Mouse (Mus musculus): ENCODE measurements around the gene Desi1. TPM values are rescaled to one million over a fixed set of nuclear protein-coding genes. Genes with fewer than 3 reads are reported as not detected.
"Not testable (repeated sequence)": the region's sequence is repeated elsewhere in the genome, so short reads cannot be mapped to it uniquely, and the experiment has no call there.

Gene Desi1
- total RNA-seq, 2 experiments from 2014 or later, result 54.2 to 105 TPM

GRCm38 (mm10) chr15:82022535-82023088, 11.1 kb downstream of the Desi1 start:
- DNase-seq, result peak; percentile 72 to 79

DNA sequence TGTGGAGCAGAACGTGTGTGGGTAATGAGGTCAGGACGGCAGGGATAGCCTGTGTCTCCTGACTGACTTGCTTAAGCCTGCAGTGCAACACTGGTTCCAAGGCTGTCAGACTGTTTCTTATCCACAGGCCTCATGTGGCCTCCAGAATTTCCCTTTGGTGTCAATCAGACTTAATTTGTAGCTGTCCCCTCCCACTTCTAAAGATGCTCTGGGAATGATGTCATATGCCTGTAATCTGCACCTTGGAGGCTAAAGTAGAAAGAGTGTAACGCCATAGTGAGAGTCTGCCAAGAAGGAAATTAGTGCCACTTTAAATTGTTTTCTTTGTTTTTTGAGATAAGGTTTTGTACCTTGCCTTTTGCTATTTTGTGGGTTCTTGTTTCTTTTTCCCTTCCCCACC, 14.4 kb downstream of the Desi1 start:
- no peak for DNase-seq

- no peak for DNase-seq
These were observed 16.2 kb downstream of the Desi1 start for GRCm38 (mm10) chr15:82017461-82017860.

- no peak for DNase-seq
These were observed 16.8 kb downstream of the Desi1 start for GRCm38 (mm10) chr15:82016830-82017229.

DNA sequence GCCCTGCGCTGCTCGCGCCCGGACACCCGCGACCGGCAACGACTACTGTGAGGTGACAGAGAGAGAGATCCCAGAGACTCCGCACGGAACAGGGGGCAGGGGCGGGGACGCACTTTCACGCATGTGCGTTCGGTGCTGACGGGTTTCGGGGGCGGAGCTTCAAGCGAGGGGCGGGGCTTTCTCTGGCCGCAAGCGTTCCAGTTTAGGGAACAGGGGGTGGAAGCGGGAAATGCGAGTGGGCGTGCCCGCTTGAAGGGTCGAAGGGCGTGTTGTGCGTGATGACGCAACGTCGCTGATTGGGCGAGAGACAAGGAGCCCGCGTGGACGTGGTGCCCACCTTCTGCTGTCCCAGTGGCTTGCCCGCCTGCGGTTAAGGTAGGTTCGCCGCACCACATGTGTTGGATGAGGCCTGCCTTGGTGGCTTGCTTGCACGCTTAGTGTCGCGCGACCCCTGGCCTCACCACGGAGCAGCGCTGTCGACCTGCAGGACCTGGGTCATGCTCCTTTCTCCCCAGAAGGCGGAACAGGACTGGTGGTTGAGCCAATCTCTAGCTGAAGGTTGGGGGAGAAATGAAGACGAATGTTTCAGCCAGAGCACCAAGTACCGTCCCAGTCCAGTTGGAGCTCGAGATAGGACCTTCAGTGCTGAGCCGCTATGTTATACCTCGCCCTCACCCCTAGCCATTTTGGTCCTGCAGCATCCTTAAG, 17.4 kb downstream of the Desi1 start:
- DNase-seq, result peak; percentile 100

DNA sequence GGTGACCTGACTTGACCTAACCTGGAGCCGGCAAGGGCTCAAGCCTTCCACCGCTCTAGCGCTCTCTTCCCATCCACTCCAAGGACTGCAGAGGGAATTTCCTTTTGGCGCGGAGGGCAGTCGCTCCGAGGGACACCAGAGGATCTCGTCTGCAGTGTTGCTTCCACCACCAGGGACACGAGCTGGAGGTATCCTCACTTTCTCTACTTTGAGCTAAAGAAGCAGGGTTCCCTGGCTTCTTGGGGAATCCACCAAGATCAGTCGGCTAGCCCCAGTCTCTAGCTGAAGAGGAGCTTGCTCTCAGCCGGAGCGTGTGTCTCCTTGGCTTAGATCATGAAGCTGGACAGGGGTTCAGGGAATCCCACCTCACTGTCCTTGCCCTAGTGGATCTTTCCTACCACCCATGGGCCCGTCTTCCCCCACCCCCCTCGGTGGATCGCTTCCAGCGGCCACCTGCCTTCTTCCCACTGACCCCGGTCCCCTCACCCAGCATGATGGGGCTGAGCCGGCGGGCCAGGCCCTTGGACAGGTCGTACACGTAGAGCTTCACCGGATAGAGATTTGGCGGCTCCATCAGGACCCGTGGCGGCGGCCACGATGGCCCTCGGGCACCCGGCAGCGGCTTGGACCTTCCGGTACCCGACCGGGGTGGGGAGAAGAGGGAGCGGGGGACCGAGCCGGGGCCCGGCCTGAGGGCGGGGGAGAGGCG, 18.1 kb downstream of the Desi1 start:
- peak; percentile 47 to 60 for DNase-seq

GRCm38 (mm10) chr15:82014745-82015391, 18.8 kb downstream of the Desi1 start:
- no peak for DNase-seq

- DNase-seq, result peak; percentile 42 to 53
These were observed 21.7 kb downstream of the Desi1 start for GRCm38 (mm10) chr15:82011947-82012346.

- no peak for DNase-seq
These were observed 29.4 kb downstream of the Desi1 start for GRCm38 (mm10) chr15:82004257-82004656.

DNA sequence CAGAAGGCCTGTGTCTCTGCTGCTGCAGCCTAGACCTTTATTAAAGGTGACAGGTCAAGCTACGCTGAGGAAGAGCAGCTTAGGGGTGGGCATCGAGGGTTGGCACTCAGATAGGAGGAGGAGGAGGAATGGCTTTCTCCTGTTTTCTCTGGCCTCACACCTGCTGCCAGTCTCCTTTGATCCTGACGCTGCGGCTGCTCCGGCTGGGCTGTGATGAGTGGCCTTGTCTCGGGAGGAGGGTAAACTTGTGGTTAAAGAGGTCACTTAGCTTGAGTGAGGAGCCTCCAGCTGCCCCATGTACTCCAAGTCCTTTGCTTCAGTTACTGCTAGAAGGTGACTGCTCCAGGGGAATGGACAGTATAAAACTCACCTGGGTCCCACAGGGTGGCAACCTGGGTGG, 39.7 kb downstream of the Desi1 start:
- DNase-seq, result peak in 1 of 2 experiments; percentile 36

DNA sequence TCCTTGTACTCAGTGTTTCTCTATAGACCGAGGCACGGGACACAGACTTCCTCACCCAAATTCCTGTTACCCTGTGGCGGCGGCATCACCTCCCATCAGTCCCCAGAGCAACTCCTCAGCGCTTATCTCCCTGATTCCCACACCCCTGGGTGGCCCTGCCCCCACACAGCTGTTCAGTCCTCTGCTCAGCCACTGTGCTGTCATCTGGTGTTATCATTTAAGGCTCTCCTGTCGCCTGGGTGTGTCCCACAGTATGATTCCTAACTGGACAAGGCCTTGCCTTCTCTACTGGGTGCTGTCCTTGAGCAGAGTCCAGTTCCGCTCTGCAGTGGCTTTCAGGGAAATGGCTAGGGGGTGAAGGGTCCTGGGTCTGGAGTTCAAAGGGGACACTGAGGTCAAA, 43.1 kb downstream of the Desi1 start:
- DNase-seq, result peak; percentile 12 to 26

- DNase-seq, result peak; percentile 91
These were observed 44.1 kb downstream of the Desi1 start for GRCm38 (mm10) chr15:81989371-81990062.

GRCm38 (mm10) chr15:81987646-81988045, 46.0 kb downstream of the Desi1 start, which contains the start of gene Xrcc6:
Xrcc6 (plus strand) TSS chr15:81987835.
- DNase-seq, result peak in 1 of 2 experiments; percentile 34

DNA sequence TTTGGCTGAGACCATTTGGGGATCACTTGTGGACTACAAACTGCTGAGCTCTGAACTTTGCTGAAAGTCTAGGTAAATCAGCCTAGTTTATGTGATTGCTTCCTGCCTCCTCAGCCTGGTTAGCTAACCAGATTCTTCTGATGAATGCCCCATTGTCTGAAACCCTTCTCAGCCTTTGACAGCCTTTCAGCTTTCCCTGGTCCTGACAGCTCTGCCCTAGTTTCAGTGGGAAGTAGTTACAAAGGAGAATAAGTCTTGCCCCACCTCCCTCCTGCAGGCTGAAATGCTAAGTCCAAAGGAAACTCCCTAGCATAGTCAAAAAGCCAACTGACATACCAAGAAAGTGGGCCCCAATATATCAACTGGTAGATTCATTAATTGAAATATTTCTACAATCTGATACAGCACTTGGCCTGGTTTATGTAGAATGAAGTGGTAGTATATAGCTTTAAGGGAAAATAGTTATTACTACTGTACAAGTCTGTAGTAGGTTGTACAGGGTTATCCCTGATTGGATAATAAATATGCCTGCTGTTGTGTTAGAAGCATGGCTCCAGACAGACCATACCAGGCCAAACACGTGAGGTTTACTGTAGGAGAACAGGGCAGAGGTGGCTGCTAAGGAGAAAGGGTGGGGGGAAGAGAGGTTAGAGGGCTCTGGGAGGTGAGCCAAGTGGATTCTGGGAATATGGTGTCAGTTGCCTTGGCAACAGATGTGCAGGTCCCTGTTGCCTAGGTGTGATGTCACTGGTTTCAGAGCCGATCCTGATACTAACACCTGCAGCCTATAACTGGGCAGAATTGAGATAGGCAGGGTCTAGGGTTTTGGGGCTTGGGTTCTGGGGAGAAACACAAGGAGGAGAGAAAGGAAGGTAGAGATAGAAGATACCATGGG, 48.1 kb downstream of the Desi1 start:
- DNase-seq, result no peak

- DNase-seq, result no peak
These were observed 51.5 kb downstream of the Desi1 start for GRCm38 (mm10) chr15:81982173-81982572.

DNA sequence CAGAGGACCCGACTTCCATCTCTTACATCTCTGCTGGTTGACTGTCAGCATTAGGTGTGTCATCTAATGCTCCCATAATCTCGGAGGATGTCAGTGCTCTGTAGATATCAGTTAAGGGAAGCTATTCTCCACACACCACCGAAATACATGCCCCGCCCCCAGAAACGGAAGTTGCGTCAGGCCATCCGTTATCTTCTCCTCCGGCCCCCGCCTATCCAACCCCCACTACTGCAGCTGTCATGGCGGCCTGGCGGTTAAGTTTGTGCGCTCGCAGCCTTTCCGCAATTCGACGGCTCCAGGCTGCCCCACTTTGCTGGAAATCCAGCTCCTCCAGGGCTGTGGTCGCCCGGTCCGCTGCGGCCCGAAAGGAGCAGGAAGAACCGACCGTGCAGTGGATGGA, 53.3 kb downstream of the Desi1 start, which contains the start of gene 1700029P11Rik:
Gene 1700029P11Rik (plus strand): TSS at position 220 of the 400 bp plus-strand sequence.
- DNase-seq, result no peak

GRCm38 (mm10) chr15:81975156-81975555, 58.5 kb downstream of the Desi1 start:
- not testable (repeated sequence) for DNase-seq

DNA sequence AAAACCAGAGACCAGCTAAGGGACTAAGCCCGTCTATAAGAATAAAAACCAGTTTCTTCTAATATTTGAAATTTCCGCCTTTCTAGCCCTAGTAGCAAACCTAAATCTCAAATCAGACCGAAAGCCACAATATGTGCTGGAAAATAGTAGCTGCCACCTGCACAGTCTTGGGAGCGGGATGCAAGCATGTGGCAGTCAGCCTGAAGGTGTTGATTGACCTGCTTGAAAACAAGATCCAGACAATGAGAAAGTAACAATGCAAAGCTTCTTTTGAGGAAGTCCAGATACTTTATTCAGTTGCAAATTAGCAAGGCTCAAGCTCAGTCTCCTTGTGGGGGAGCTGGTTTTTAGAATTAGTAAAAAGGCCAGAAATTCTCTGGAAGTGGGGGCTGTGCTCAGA, 63.2 kb downstream of the Desi1 start:
- not testable (repeated sequence) for DNase-seq

DNA sequence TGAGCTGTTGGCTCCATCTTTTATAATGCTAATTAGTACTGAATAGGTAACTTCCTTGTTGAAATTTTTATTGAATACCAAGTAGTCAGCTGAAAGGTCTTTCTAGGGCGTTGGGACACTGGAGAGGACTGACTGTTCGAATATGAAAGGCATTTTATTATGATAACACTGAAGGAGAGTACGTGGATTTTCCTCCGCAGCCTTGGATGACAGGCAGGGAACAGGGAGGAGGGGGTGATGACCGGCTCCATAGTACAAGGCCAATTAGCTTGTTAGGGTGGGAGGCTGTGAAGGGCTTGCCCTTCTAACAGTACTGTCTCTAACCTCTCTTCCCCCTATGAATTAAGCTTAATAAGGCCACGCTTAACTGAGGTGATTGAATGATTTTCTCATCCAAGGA, 64.0 kb downstream of the Desi1 start:
- DNase-seq, result not testable (repeated sequence)

DNA sequence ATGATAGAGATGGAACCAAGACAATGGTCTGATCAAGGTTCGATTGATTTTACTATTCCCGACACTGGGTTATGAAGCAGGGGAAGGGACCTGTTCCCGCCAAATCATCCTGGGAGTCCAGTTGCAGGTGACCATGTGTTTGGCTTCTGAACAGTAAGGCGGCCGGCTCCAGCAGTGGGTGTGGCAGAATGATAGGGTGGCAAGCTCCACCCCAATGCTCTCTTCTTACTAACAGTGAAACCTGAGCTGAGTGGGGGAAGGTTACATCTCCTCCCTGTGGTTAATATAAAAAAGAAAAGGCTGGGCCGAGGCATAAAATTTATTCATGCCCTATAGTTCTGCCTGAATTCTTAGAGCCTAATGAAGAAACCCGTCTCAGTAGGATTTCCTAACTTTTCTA, 64.5 kb downstream of the Desi1 start:
- DNase-seq, result no peak

GRCm38 (mm10) chr15:81968447-81968846, 65.2 kb downstream of the Desi1 start:
- DNase-seq, result no peak
